Mouse (Mus musculus) lung, embryonic 14.5 days (tissue): ENCODE results near the gene Zfp94. TPM values are rescaled to one million over a fixed set of nuclear protein-coding genes. Genes with fewer than 3 reads are reported as not detected.

Experiments used
- ATAC-seq: fragments of 200-750 bp; cut with Nextera tagmentation; 2 replicates; pipeline ENCODE4 v1.8.0; 2017; ENCODE audit warnings: mild to moderate bottlenecking, moderate TSS enrichment, moderate library complexity; ENCODE audit not compliant: insufficient read depth
- DNase-seq: peaks from one replicate; pipeline ENCODE4 v3.0.0-alpha.2; 2015
- H3K27ac ChIP-seq: fragments of 300-500 bp; sonication (generic); 2 replicates; pipeline ENCODE4 v1.5.1; 2014; ENCODE audit warnings: low read depth, mild to moderate bottlenecking, moderate library complexity
- H3K27me3 ChIP-seq: fragments of 300-500 bp; sonication (generic); 2 replicates; pipeline ENCODE4 v1.6.1; 2014; ENCODE audit warnings: low read length, control low read depth; ENCODE audit not compliant: insufficient read depth
- H3K36me3 ChIP-seq: fragments of 300-500 bp; sonication (generic); 2 replicates; pipeline ENCODE4 v1.6.1; 2014; ENCODE audit warnings: control low read depth; ENCODE audit not compliant: insufficient read depth
- H3K4me1 ChIP-seq: fragments of 300-500 bp; sonication (generic); 2 replicates; pipeline ENCODE4 v1.6.1; 2014; ENCODE audit warnings: antibody characterized with exemption, control low read depth; ENCODE audit not compliant: insufficient read depth
- H3K4me2 ChIP-seq: fragments of 300-500 bp; sonication (generic); 2 replicates; pipeline ENCODE4 v1.6.1; 2014; ENCODE audit warnings: mild to moderate bottlenecking
- H3K4me3 ChIP-seq: fragments of 300-500 bp; sonication (generic); 2 replicates; pipeline ENCODE4 v1.5.1; 2014; ENCODE audit warnings: low read depth, low read length
- H3K9ac ChIP-seq: fragments of 300-500 bp; sonication (generic); 2 replicates; pipeline ENCODE4 v1.6.1; 2014
- H3K9me3 ChIP-seq: fragments of 300-500 bp; sonication (generic); 2 replicates; pipeline ENCODE4 v1.6.1; 2016; ENCODE audit warnings: low read depth, low read length, control low read depth
- CTCF ChIP-seq: IDR thresholded peaks from 2 replicates; pipeline ENCODE4 v1.5.1; 2016; ENCODE audit warnings: antibody characterized with exemption, low read depth
- WGBS: fragments of 180-500 bp; shearing (Covaris S2); extraction: QIAGEN DNeasy Blood & Tissue Kit; methylation state at CpG from one replicate; pipeline ENCODE4 v1.1.7; 2014; 5-methylcytosine and 5-hydroxymethylcytosine counted together
- polyA plus RNA-seq: library from polyadenylated mRNA; unstranded; fragments of >200 nt; fragmentation: Nextera tagmentation; extraction: Ambion mirVana; gene quantifications from 2 replicates; pipeline ENCODE4 v1.2.1, GENCODE M21; 2014

Gene Zfp94
- 8.6 and 9.8 TPM in 2 replicates for polyA plus RNA-seq

GRCm38 (mm10) chr7:24316567-24317092, at the start of gene Zfp94:
Gene Zfp94, minus strand, starts transcription at chr7:24316666.
- WGBS, result 1% methylated on average over 33 of the region's 33 CpGs
- ATAC-seq (peak; percentile 97), DNase-seq (peak; percentile 99)
- Histone ChIP-seq H3K27me3 (no peaks in the 10 kb centered on the region), H3K4me2 (peak within 1 kb of the TSS; percentile 88), H3K9ac (peak within 1 kb of the TSS; percentile 64), H3K4me1 (0 out of 2 replicates have a peak, but pooled peaks cover 4% of the 10 kb centered on the region), H3K9me3 (no peaks in the 10 kb centered on the region), H3K36me3 (peaks cover 12% of the 10 kb centered on the region; the same call in 1 of the 2 replicates), H3K4me3 (peak within 1 kb of the TSS; percentile 66), H3K27ac (peak within 1 kb of the TSS; percentile 72)
- TF ChIP-seq CTCF, result no peak

GRCm38 (mm10) chr7:24365258-24366014, 49.0 kb upstream of the Zfp94 start:
- no peak for ATAC-seq
- no peaks in the 10 kb centered on the region for H3K36me3 ChIP-seq
- TF ChIP-seq CTCF, result no peak
- no peaks in the 10 kb centered on the region for H3K9me3 ChIP-seq
- H3K9ac ChIP-seq, result no peak overlapping the region
- no peak for DNase-seq
- H3K4me3 ChIP-seq, result no peak overlapping the region
- no peak overlapping the region for H3K4me2 ChIP-seq
- H3K4me1 ChIP-seq, result no peaks in the 10 kb centered on the region
- H3K27me3 ChIP-seq, result no peaks in the 10 kb centered on the region
- no peak overlapping the region for H3K27ac ChIP-seq
- 71% methylated on average over 5 of the region's 5 CpGs for WGBS

- Histone ChIP-seq H3K27me3 (no peaks in the 10 kb centered on the region), H3K4me3 (no peak overlapping the region), H3K27ac (no peak overlapping the region), H3K9ac (no peak overlapping the region), H3K4me1 (no peaks in the 10 kb centered on the region), H3K36me3 (no peaks in the 10 kb centered on the region), H3K9me3 (no peaks in the 10 kb centered on the region), H3K4me2 (no peak overlapping the region)
- TF ChIP-seq CTCF, result peak; percentile 91
- peak; percentile 94 for DNase-seq
- WGBS, result 24% methylated on average over 10 of the region's 10 CpGs
- ATAC-seq, result peak; percentile 57; the same call in 1 of the 2 replicates
Measured at GRCm38 (mm10) chr7:24364827-24365226, 48.4 kb upstream of the Zfp94 start.

- 22% methylated on average over 7 of the region's 7 CpGs for WGBS
- H3K4me3 ChIP-seq, result no peak overlapping the region
- H3K36me3 ChIP-seq, result no peaks in the 10 kb centered on the region
- no peaks in the 10 kb centered on the region for H3K9me3 ChIP-seq
- no peak overlapping the region for H3K27ac ChIP-seq
- peak; percentile 31 for DNase-seq
- TF ChIP-seq CTCF, result peak; percentile 47
- no peaks in the 10 kb centered on the region for H3K4me1 ChIP-seq
- no peaks in the 10 kb centered on the region for H3K27me3 ChIP-seq
- H3K4me2 ChIP-seq, result no peak overlapping the region
- H3K9ac ChIP-seq, result no peak overlapping the region
- ATAC-seq, result no peak
Measured at GRCm38 (mm10) chr7:24363228-24363627, 46.8 kb upstream of the Zfp94 start.

GRCm38 (mm10) chr7:24361001-24361400, 44.5 kb upstream of the Zfp94 start:
- H3K27me3 ChIP-seq, result no peaks in the 10 kb centered on the region
- peak; percentile 42; the same call in 1 of the 2 replicates for TF ChIP-seq CTCF
- no peak overlapping the region for H3K9ac ChIP-seq
- no peaks in the 10 kb centered on the region for H3K9me3 ChIP-seq
- ATAC-seq (no peak), DNase-seq (no peak)
- H3K4me1 ChIP-seq, result no peaks in the 10 kb centered on the region
- H3K4me3 ChIP-seq, result no peak overlapping the region
- H3K36me3 ChIP-seq, result no peaks in the 10 kb centered on the region
- no peak overlapping the region for H3K4me2 ChIP-seq
- H3K27ac ChIP-seq, result no peak overlapping the region
- 58% methylated on average over 4 of the region's 4 CpGs for WGBS

- Histone ChIP-seq H3K4me2 (no peak overlapping the region), H3K4me1 (no peaks in the 10 kb centered on the region), H3K4me3 (no peak overlapping the region), H3K27me3 (no peaks in the 10 kb centered on the region), H3K36me3 (no peaks in the 10 kb centered on the region), H3K9ac (no peak overlapping the region), H3K27ac (no peak overlapping the region), H3K9me3 (no peaks in the 10 kb centered on the region)
- TF ChIP-seq CTCF, result no peak
- ATAC-seq (no peak), DNase-seq (peak; percentile 84)
- WGBS, result 18% methylated on average over 9 of the region's 9 CpGs
Measured at GRCm38 (mm10) chr7:24359269-24359668, 42.8 kb upstream of the Zfp94 start.

- H3K9me3 ChIP-seq, result no peaks in the 10 kb centered on the region
- H3K27ac ChIP-seq, result no peak overlapping the region
- WGBS, result 46% methylated on average over 4 of the region's 4 CpGs
- DNase-seq (no peak), ATAC-seq (no peak)
- H3K4me3 ChIP-seq, result no peak overlapping the region
- H3K27me3 ChIP-seq, result no peaks in the 10 kb centered on the region
- no peaks in the 10 kb centered on the region for H3K4me1 ChIP-seq
- H3K36me3 ChIP-seq, result no peaks in the 10 kb centered on the region
- no peak overlapping the region for H3K9ac ChIP-seq
- H3K4me2 ChIP-seq, result no peak overlapping the region
- TF ChIP-seq CTCF, result peak; percentile 60
Measured at GRCm38 (mm10) chr7:24357899-24358298, 41.4 kb upstream of the Zfp94 start.
